Mouse (Mus musculus) lung, postnatal 0 days (tissue): ENCODE measurements around the gene B4galnt1. TPM values are rescaled to one million over a fixed set of nuclear protein-coding genes. Genes with fewer than 3 reads are reported as not detected.

Experiments used
- ATAC-seq: fragments of 200-750 bp; cut with Nextera tagmentation; 2 replicates; pipeline ENCODE4 v1.8.0; 2017; ENCODE audit warnings: moderate library complexity
- DNase-seq: peaks from one replicate; pipeline ENCODE4 v3.0.0-alpha.2; 2016; ENCODE audit warnings: low spot score
- H3K27ac ChIP-seq: fragments of 300-500 bp; sonication (generic); 2 replicates; pipeline ENCODE4 v1.5.1; 2014; ENCODE audit warnings: antibody characterized with exemption, mild to moderate bottlenecking, low read length, mixed read lengths
- H3K27me3 ChIP-seq: fragments of 300-500 bp; sonication (generic); replicated peaks from 2 replicates; pipeline ENCODE4 v1.6.1; 2014; ENCODE audit warnings: low read length, mixed read lengths; ENCODE audit not compliant: insufficient read depth
- H3K36me3 ChIP-seq: fragments of 300-500 bp; sonication (generic); 2 replicates; pipeline ENCODE4 v1.6.1; 2014; ENCODE audit warnings: low read length, mixed read lengths; ENCODE audit not compliant: insufficient read depth
- H3K4me1 ChIP-seq: fragments of 300-500 bp; sonication (generic); 2 replicates; pipeline ENCODE4 v1.6.1; 2014; ENCODE audit warnings: antibody characterized with exemption, low read depth, low read length, mixed read lengths; ENCODE audit not compliant: insufficient read depth
- H3K4me2 ChIP-seq: fragments of 300-500 bp; sonication (generic); replicated peaks from 2 replicates; pipeline ENCODE4 v1.6.1; 2014; ENCODE audit warnings: low read depth, mild to moderate bottlenecking, low read length, moderate library complexity, mixed read lengths
- H3K4me3 ChIP-seq: fragments of 300-500 bp; sonication (generic); 2 replicates; pipeline ENCODE4 v1.5.1; 2014; ENCODE audit warnings: low read depth, low read length
- H3K9ac ChIP-seq: fragments of 300-500 bp; sonication (generic); replicated peaks from 2 replicates; pipeline ENCODE4 v1.6.1; 2014; ENCODE audit warnings: low read depth, mild to moderate bottlenecking
- H3K9me3 ChIP-seq: fragments of 300-500 bp; sonication (generic); 2 replicates; pipeline ENCODE4 v1.6.1; 2016; ENCODE audit warnings: low read length, mixed read lengths
- CTCF ChIP-seq: IDR thresholded peaks from 2 replicates; pipeline ENCODE4 v1.5.1; 2016; ENCODE audit warnings: antibody characterized with exemption, mild to moderate bottlenecking
- EP300 ChIP-seq: IDR thresholded peaks from 2 replicates; pipeline ENCODE4 v1.6.1; 2016; ENCODE audit warnings: antibody characterized with exemption, mild to moderate bottlenecking, control low read depth
- WGBS: fragments of 180-500 bp; shearing (Covaris S2); extraction: QIAGEN DNeasy Blood & Tissue Kit; methylation state at CpG from one replicate; pipeline ENCODE4 v1.1.7; 2014; 5-methylcytosine and 5-hydroxymethylcytosine counted together
- polyA plus RNA-seq: library from polyadenylated mRNA; unstranded; fragments of >200 nt; fragmentation: Nextera tagmentation; extraction: Ambion mirVana; gene quantifications from 2 replicates; pipeline ENCODE4 v1.2.1, GENCODE M21; 2015

B4galnt1 gene
- polyA plus RNA-seq, 1 experiment from 2014 or later, result 9.6 TPM

DNA sequence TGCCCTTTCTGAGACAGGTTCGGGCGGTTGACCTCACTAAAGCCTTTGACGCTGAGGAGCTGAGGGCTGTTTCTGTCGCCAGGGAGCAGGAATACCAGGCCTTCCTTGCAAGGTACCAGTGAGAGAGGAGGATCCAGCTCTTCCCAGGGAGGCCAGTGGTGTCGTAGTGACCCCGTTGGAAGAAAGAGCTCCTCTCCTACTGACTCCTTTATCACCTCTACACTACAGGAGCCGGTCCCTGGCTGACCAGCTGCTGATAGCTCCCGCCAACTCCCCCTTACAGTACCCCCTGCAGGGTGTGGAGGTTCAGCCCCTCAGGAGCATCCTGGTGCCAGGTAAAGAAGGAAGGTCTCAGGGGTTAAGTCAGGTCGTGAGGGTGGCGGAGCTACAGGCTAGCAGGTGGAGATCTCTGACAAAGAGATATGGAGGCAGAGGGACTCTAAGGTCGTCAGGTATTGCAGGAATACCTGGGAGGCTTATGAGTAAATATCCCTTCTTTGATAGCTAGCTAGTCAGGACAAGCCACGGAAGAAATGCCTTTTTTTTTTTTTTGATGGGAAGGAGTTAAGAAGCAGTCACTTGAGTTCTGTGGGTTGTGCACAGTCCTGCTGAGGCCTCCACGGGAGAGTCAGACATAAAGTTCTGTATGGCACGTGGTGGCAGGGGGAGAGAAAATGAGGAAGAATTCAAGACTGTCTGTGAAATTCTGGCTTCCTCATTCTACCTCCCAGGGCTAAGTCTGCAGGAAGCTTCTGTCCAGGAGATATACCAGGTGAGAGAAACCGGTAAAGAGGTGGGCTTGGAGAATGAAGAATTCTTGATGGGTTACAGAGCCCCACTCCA is 2.0 kb downstream of the B4galnt1 start:
- H3K9ac ChIP-seq, result no peak overlapping the region
- H3K4me1 ChIP-seq, result peaks cover 16% of the 10 kb centered on the region
- peak overlapping the region; percentile 89; the same call in 1 of the 2 replicates for H3K4me2 ChIP-seq
- TF ChIP-seq CTCF (no peak), EP300 (no peak)
- no peaks in the 10 kb centered on the region for H3K36me3 ChIP-seq
- WGBS, result 28% methylated on average over 15 of the region's 15 CpGs
- H3K4me3 ChIP-seq, result no peak overlapping the region
- H3K27ac ChIP-seq, result no peak overlapping the region
- H3K9me3 ChIP-seq, result no peaks in the 10 kb centered on the region
- DNase-seq (no peak), ATAC-seq (no peak)
- H3K27me3 ChIP-seq, result peaks cover 53% of the 10 kb centered on the region

DNA sequence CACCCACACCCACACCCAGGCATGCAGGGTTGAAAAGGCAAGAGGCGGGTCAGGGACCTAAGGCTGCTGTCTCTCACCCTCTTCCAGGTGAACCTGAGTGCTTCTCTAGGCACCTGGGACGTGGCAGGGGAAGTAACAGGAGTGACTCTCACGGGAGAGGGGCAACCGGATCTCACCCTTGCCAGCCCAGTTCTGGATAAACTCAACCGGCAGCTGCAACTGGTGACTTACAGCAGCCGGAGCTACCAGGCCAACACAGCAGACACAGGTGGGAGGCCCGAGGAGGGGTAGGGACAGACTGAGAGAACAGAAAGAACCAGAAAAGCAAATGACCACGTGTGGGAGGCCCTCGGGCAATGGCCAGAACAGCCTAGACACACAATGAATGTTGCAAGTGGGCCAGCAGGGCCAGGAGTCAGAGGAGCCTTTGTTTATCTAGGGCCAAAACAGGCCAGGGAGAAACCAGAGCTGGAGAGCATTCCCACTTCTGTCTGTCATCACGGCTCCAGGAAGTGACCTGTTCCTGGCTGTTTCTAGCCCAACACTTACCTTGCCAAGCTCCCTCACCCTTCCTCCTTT is 2.7 kb downstream of the B4galnt1 start:
- Histone ChIP-seq H3K4me1 (peaks cover 16% of the 10 kb centered on the region), H3K36me3 (no peaks in the 10 kb centered on the region), H3K9ac (no peak overlapping the region), H3K27me3 (peaks cover 53% of the 10 kb centered on the region), H3K4me3 (no peak overlapping the region), H3K27ac (no peak overlapping the region), H3K4me2 (no peak overlapping the region), H3K9me3 (no peaks in the 10 kb centered on the region)
- WGBS, result 20% methylated on average over 10 of the region's 10 CpGs
- peak; percentile 32 for ATAC-seq
- DNase-seq, result peak; percentile 63
- TF ChIP-seq EP300, result no peak
- no peak for TF ChIP-seq CTCF

DNA sequence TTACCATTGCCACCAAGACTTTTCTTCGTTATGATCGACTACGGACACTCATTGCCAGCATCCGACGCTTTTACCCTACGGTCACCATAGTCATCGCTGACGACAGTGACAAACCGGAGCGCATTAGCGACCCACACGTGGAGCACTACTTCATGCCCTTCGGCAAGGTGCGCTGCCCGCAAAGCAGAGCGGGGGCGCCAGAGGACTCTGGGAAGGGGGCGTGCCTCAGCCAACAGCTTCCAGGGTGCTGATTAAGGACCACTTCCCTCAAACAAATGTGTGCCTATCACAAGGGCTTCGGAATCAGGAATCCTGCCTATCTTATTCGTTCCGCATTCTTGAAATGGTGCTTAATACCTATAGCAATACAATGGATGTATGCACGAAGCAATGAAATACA is 5.0 kb downstream of the B4galnt1 start:
- WGBS, result 5% methylated on average over 22 of the region's 22 CpGs
- TF ChIP-seq CTCF (peak; percentile 51), EP300 (no peak)
- Histone ChIP-seq H3K36me3 (no peaks in the 10 kb centered on the region), H3K4me1 (peaks cover 16% of the 10 kb centered on the region), H3K27me3 (peaks cover 53% of the 10 kb centered on the region), H3K9me3 (no peaks in the 10 kb centered on the region), H3K4me2 (no peak overlapping the region), H3K27ac (no peak overlapping the region), H3K4me3 (peak overlapping the region; percentile 26; the same call in 1 of the 2 replicates), H3K9ac (no peak overlapping the region)
- DNase-seq (no peak), ATAC-seq (no peak)

DNA sequence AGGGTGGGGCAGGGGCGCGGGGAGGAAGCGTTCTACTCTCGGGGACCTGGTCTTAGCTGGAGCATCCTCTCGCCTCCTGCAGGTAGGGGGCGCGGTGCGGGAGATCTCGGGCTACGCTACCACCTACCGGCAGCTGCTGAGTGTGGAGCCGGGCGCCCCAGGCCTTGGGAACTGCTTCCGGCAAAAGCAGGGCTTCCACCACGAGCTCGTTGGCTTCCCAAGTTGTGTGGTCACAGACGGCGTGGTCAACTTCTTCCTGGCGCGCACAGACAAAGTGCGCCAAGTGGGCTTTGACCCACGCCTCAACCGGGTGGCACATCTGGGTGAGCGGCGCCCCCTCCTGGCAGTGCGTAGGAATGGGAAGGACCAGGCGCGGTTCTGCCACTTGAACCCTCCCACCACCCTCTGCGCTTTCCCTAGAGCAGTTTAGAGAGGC is 5.8 kb downstream of the B4galnt1 start:
- Histone ChIP-seq H3K27ac (no peak overlapping the region), H3K27me3 (peaks cover 45% of the 10 kb centered on the region), H3K4me3 (peak overlapping the region; percentile 26), H3K4me2 (peak overlapping the region; percentile 50), H3K9me3 (no peaks in the 10 kb centered on the region), H3K36me3 (no peaks in the 10 kb centered on the region), H3K4me1 (peaks cover 12% of the 10 kb centered on the region), H3K9ac (no peak overlapping the region)
- no peak for TF ChIP-seq EP300
- TF ChIP-seq CTCF, result peak; percentile 87
- WGBS, result 1% methylated on average over 25 of the region's 29 CpGs
- DNase-seq, result peak; percentile 75
- peak; percentile 77 for ATAC-seq

DNA sequence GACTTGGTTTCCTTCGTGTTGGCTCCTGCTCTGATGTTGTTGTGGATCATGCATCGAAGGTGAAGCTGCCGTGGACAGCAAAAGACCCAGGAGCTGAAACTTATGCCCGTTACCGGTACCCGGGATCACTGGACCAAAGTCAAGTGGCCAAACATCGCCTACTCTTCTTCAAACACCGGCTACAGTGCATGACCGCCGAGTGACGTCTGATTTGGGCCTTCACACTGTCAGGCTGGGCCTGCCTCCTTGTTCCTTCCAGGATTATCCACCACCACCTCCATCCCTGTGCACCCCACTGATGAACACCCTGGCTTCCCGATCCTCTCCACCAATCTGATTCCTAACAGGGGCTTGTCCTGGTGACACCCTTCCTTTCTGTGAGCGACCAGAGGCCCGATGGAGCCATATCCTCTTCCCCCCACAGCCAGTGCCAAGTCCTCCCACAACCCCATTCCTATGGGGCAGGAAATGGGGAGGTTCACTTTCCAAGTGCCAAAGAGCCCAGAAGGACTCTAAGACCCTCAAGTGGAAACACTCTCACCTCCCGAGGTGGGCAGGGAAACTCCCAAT is 6.7 kb downstream of the B4galnt1 start:
- Histone ChIP-seq H3K27ac (no peak overlapping the region), H3K27me3 (peaks cover 45% of the 10 kb centered on the region)
- WGBS, result 77% methylated on average over 15 of the region's 15 CpGs

More for the DNA sequence above, 6.7 kb downstream of the B4galnt1 start:
- no peak overlapping the region for H3K4me3 ChIP-seq
- no peak for TF ChIP-seq EP300
- TF ChIP-seq CTCF, result no peak
- H3K4me1 ChIP-seq, result peaks cover 7% of the 10 kb centered on the region
- H3K9me3 ChIP-seq, result no peaks in the 10 kb centered on the region
- no peaks in the 10 kb centered on the region for H3K36me3 ChIP-seq
- DNase-seq (no peak), ATAC-seq (no peak)
- no peak overlapping the region for H3K9ac ChIP-seq
- no peak overlapping the region for H3K4me2 ChIP-seq
